34 mouse cellular contexts compared by ENCODE assay signal in genomic region chr16:50596679-50597078, GRCm38 (mm10). TPM values are rescaled to one million over a fixed set of nuclear protein-coding genes. Genes with fewer than 3 reads are reported as not detected.
DNase-seq lines count a peak whose midpoint lies in the region; ATAC-seq lines count a peak whose summit lies in the region.
"Had no signal": no experiment of that assay in that cellular context is flagged by ENCODE, and none has a peak within 500 bp of the region (broad histone marks: within the 10 kb centered on the region; RNA-seq: fewer than 3 reads in every experiment).

No protein-coding gene starts in this region.

- DNase-seq in kidney, adult 9 months = no peak
- DNase-seq in neural tube, embryonic 10.5 days (ENCODE audit: extremely low spot score, low spot score) = no peak
- DNase-seq in embryonic facial prominence, embryonic 10.5 days (ENCODE audit: low spot score) = no peak
- DNase-seq: adrenal gland, postnatal 10 days; adrenal gland, postnatal 36 days; cerebellum, adult 18-20 months; cerebellum, adult 9-10 months; cerebellum, postnatal 14 days; embryo, embryonic 11 days; forebrain, postnatal 0 days; gastrocnemius, adult 2 months; gastrocnemius, postnatal 14 days; heart, adult 18-20 months; heart, postnatal 14 days; heart, postnatal 4 days had no signal

- no peak overlapping the region for H3K9ac ChIP-seq in kidney, embryonic 16.5 days (replicated peaks; ENCODE audit: low read length)
- no peak overlapping the region for H3K9ac ChIP-seq in neural tube, embryonic 14.5 days (replicated peaks; ENCODE audit: low read depth, low read length)
- no peak overlapping the region for H3K9ac ChIP-seq in forebrain, embryonic 12.5 days
- H3K9ac ChIP-seq: forebrain, postnatal 0 days; heart, embryonic 12.5 days; heart, embryonic 15.5 days; hindbrain, embryonic 13.5 days had no signal

- peak overlapping the region; percentile 18; the same call in 1 of the 2 replicates for H3K4me2 ChIP-seq in kidney, embryonic 16.5 days (replicated peaks; ENCODE audit: low read depth, low read length)
- no peak overlapping the region for H3K4me2 ChIP-seq in neural tube, embryonic 14.5 days (ENCODE audit: low read depth, low read length)
- no peak overlapping the region for H3K4me2 ChIP-seq in forebrain, embryonic 12.5 days
- H3K4me2 ChIP-seq: heart, embryonic 12.5 days; heart, embryonic 15.5 days; hindbrain, embryonic 13.5 days had no signal

- peaks cover 3% of the 10 kb centered on the region for H3K27me3 ChIP-seq in kidney, embryonic 16.5 days (ENCODE audit: insufficient read depth, low read length)
- H3K27me3 ChIP-seq in neural tube, embryonic 14.5 days (ENCODE audit: control insufficient read depth, insufficient read depth, low read length) = no peaks in the 10 kb centered on the region
- no peaks in the 10 kb centered on the region for H3K27me3 ChIP-seq in embryonic facial prominence, embryonic 10.5 days (replicated peaks; ENCODE audit: low read depth, poor library complexity, severe bottlenecking)
- no peaks in the 10 kb centered on the region for H3K27me3 ChIP-seq in forebrain, embryonic 12.5 days
- H3K27me3 ChIP-seq: heart, embryonic 12.5 days; heart, embryonic 15.5 days; hindbrain, embryonic 13.5 days had no signal

- H3K27ac ChIP-seq in kidney, embryonic 16.5 days (ENCODE audit: low read length) = no peak overlapping the region
- H3K27ac ChIP-seq in neural tube, embryonic 14.5 days (ENCODE audit: low read depth, low read length) = no peak overlapping the region
- no peak overlapping the region for H3K27ac ChIP-seq in embryonic facial prominence, embryonic 10.5 days (replicated peaks)
- no peak overlapping the region for H3K27ac ChIP-seq in forebrain, embryonic 12.5 days
- H3K27ac ChIP-seq: forebrain, embryonic 10.5 days; gastrocnemius, adult 2 months; heart, embryonic 15.5 days; hindbrain, embryonic 13.5 days; hindbrain, postnatal 0 days had no signal

- 20% methylated on average over 6 of the region's 6 CpGs for WGBS in kidney, embryonic 16.5 days
- 50% methylated on average over 6 of the region's 6 CpGs for WGBS in neural tube, embryonic 14.5 days
- WGBS in embryonic facial prominence, embryonic 10.5 days = 84% methylated on average over 6 of the region's 6 CpGs
- 76% methylated on average over 6 of the region's 6 CpGs for WGBS in forebrain, embryonic 12.5 days

- no peaks in the 10 kb centered on the region for H3K9me3 ChIP-seq in kidney, embryonic 16.5 days (ENCODE audit: low read length)
- H3K9me3 ChIP-seq in neural tube, embryonic 14.5 days (ENCODE audit: control insufficient read depth, low read length) = no peaks in the 10 kb centered on the region
- H3K9me3 ChIP-seq in embryonic facial prominence, embryonic 10.5 days = no peaks in the 10 kb centered on the region
- H3K9me3 ChIP-seq in forebrain, embryonic 12.5 days = no peaks in the 10 kb centered on the region
- H3K9me3 ChIP-seq: forebrain, embryonic 10.5 days; G1E; heart, embryonic 12.5 days; heart, embryonic 15.5 days; hindbrain, embryonic 13.5 days had no signal

- H3K36me3 ChIP-seq in kidney, embryonic 16.5 days (ENCODE audit: insufficient read depth, low read length) = no peaks in the 10 kb centered on the region
- H3K36me3 ChIP-seq in neural tube, embryonic 14.5 days (ENCODE audit: control insufficient read depth, insufficient read depth, low read length) = no peaks in the 10 kb centered on the region
- no peaks in the 10 kb centered on the region for H3K36me3 ChIP-seq in embryonic facial prominence, embryonic 10.5 days (replicated peaks)
- H3K36me3 ChIP-seq in forebrain, embryonic 12.5 days (replicated peaks) = no peaks in the 10 kb centered on the region
- H3K36me3 ChIP-seq: forebrain, embryonic 10.5 days; G1E; heart, embryonic 12.5 days; heart, embryonic 15.5 days; hindbrain, embryonic 13.5 days had no signal

- ATAC-seq in kidney, embryonic 16.5 days (ENCODE audit: low FRiP score, low TSS enrichment) = no peak
- peak; percentile 59; the same call in 1 of the 2 replicates for ATAC-seq in neural tube, embryonic 14.5 days (ENCODE audit: low read depth)
- ATAC-seq in common myeloid progenitor, adult 5-6 weeks (replicated peaks; ENCODE audit: low read depth, poor library complexity, severe bottlenecking) = peak; percentile 38
- no peak for ATAC-seq in forebrain, embryonic 12.5 days (ENCODE audit: low FRiP score)
- ATAC-seq: forebrain, postnatal 0 days; hindbrain, postnatal 0 days; inflammation-experienced regulatory T-cells, adult 6 months; intestine, embryonic 16.5 days; Patski had no signal

- no peak overlapping the region for H3K4me3 ChIP-seq in kidney, embryonic 16.5 days (ENCODE audit: low read length)
- no peak overlapping the region for H3K4me3 ChIP-seq in neural tube, embryonic 14.5 days (ENCODE audit: low read depth, low read length)
- no peak overlapping the region for H3K4me3 ChIP-seq in embryonic facial prominence, embryonic 10.5 days
- no peak overlapping the region for H3K4me3 ChIP-seq in forebrain, embryonic 12.5 days (replicated peaks)
- H3K4me3 ChIP-seq: forebrain, embryonic 10.5 days; gastrocnemius, adult 2 months; heart, embryonic 12.5 days; heart, embryonic 15.5 days; hindbrain, embryonic 13.5 days had no signal

- no peaks in the 10 kb centered on the region; the same call in 1 of the 2 replicates for H3K4me1 ChIP-seq in kidney, embryonic 16.5 days (ENCODE audit: insufficient read depth, low read length)
- no peaks in the 10 kb centered on the region for H3K4me1 ChIP-seq in neural tube, embryonic 14.5 days (ENCODE audit: control insufficient read depth, insufficient read depth, low read length)
- no peaks in the 10 kb centered on the region for H3K4me1 ChIP-seq in embryonic facial prominence, embryonic 10.5 days
- H3K4me1 ChIP-seq in forebrain, embryonic 12.5 days = no peaks in the 10 kb centered on the region
- H3K4me1 ChIP-seq: forebrain, embryonic 10.5 days; heart, embryonic 12.5 days; heart, embryonic 15.5 days; hindbrain, embryonic 13.5 days had no signal

RNA-seq across cellular contexts. Expression of gene Ccdc54, which starts 5.7 kb away (rescaled TPM):
- polyA plus RNA-seq in kidney, embryonic 16.5 days (2015; fragmentation: Nextera tagmentation; extraction: Ambion mirVana) = not detected in 2 replicates
- not detected in 2 replicates for polyA plus RNA-seq in neural tube, embryonic 14.5 days (2014; fragmentation: Nextera tagmentation; extraction: Ambion mirVana)
- 0.69 TPM in 1 of 2 replicates, not detected in the other for total RNA-seq in common myeloid progenitor, adult 5-6 weeks (2017)
- not detected in 2 replicates for polyA plus RNA-seq in embryonic facial prominence, embryonic 10.5 days (2016; fragmentation: Nextera tagmentation; extraction: Ambion mirVana)
- polyA plus RNA-seq in forebrain, embryonic 12.5 days (2016; fragmentation: Nextera tagmentation; extraction: Ambion mirVana) = not detected in 2 replicates
- total RNA-seq: adrenal gland, adult 18-20 months; adrenal gland, postnatal 10 days; adrenal gland, postnatal 36 days; forebrain, postnatal 0 days; gastrocnemius, adult 2 months; gastrocnemius, postnatal 14 days; gastrocnemius, postnatal 4 days; heart, adult 18-20 months; heart, postnatal 14 days; heart, postnatal 4 days; hindbrain, postnatal 0 days had no signal
- polyA plus RNA-seq: embryonic facial prominence, embryonic 11.5 days; embryonic facial prominence, embryonic 14.5 days; forebrain, embryonic 10.5 days; forebrain, embryonic 14.5 days; forebrain, postnatal 0 days; frontal cortex, adult 2 months; G1E; heart, embryonic 12.5 days; heart, embryonic 15.5 days; hindbrain, embryonic 13.5 days; hindbrain, postnatal 0 days; inflammation-experienced regulatory T-cells, adult 6 months; intestine, embryonic 16.5 days; Patski had no signal

Comparison
In these comparisons a context has a peak if more than half of its experiments do, and no peak if none do; other contexts are left out.
1. ATAC-seq: peak in neural tube, embryonic 14.5 days (single experiment) and common myeloid progenitor, adult 5-6 weeks (single experiment); none in kidney, embryonic 16.5 days (single experiment) and forebrain, embryonic 12.5 days (single experiment).